Mouse (Mus musculus): ENCODE data around the gene Nt5c2. TPM values are rescaled to one million over a fixed set of nuclear protein-coding genes. Genes with fewer than 3 reads are reported as not detected.
A peak's percentile ranks its signal among the peaks of the same experiment; 100 is the strongest.

The Nt5c2 gene
- polyA plus RNA-seq, 1 experiment from 2014 or later = 90.4 TPM

- Histone ChIP-seq H3K36me3 (replicated peaks; ENCODE audit: control insufficient read depth, insufficient read depth, low read depth, low read length) (peaks cover 2% of the 10 kb centered on the region; the same call in 1 of the 2 replicates), H3K27ac (replicated peaks; ENCODE audit: low read depth, low read length) (no peak overlapping the region)
- no peak for DNase-seq (ENCODE audit: low spot score)
Observed at GRCm38 (mm10) chr19:47047236-47047833, 32.4 kb upstream of the Nt5c2 start.

DNA sequence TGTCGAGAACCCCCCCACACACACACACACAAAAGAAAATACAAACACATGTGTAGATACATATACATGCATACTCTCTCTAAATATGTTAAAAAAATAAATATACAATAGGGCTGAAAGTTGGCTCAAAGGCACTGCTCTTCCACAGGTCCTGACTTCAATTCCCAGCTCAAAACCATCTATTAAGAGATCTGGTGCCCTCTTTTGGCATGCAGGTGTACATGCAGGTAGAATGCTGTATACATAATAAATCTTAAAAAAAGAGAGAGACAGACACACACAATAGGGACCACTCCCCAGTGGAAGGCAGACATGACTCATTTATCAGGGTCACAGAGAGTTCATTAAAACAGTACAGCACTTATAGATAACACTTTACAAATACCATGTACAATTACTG, 31.4 kb upstream of the Nt5c2 start:
- no peak overlapping the region for H3K4me3 ChIP-seq (ENCODE audit: low read depth, low read length)
- ATAC-seq (replicated peaks; ENCODE audit: insufficient number of reproducible peaks, low FRiP score, low TSS enrichment, low read depth) (no peak), DNase-seq (ENCODE audit: low spot score) (no peak)
- no peak overlapping the region for H3K4me2 ChIP-seq (ENCODE audit: low read depth, low read length)
- no peak overlapping the region for H3K27ac ChIP-seq (replicated peaks; ENCODE audit: low read depth, low read length)
- H3K9me3 ChIP-seq (replicated peaks; ENCODE audit: control insufficient read depth, low read length) = no peaks in the 10 kb centered on the region
- peaks cover 2% of the 10 kb centered on the region; the same call in 1 of the 2 replicates for H3K36me3 ChIP-seq (replicated peaks; ENCODE audit: control insufficient read depth, insufficient read depth, low read depth, low read length)
- WGBS = 91% methylated on average over 1 of the region's 1 CpGs
- no peak overlapping the region for H3K9ac ChIP-seq (replicated peaks; ENCODE audit: low read length)
- no peaks in the 10 kb centered on the region for H3K27me3 ChIP-seq (ENCODE audit: control insufficient read depth, insufficient read depth, low read length)
- H3K4me1 ChIP-seq (ENCODE audit: control insufficient read depth, insufficient read depth, low read length) = no peaks in the 10 kb centered on the region

More at GRCm38 (mm10) chr19:47047236-47047833, 32.4 kb upstream of the Nt5c2 start:
- WGBS = 84% methylated on average over 13 of the region's 13 CpGs
- Histone ChIP-seq H3K9me3 (replicated peaks; ENCODE audit: control insufficient read depth, low read length) (no peaks in the 10 kb centered on the region), H3K4me2 (ENCODE audit: low read depth, low read length) (no peak overlapping the region), H3K9ac (replicated peaks; ENCODE audit: low read length) (no peak overlapping the region), H3K4me1 (ENCODE audit: control insufficient read depth, insufficient read depth, low read length) (no peaks in the 10 kb centered on the region), H3K27me3 (ENCODE audit: control insufficient read depth, insufficient read depth, low read length) (no peaks in the 10 kb centered on the region), H3K4me3 (ENCODE audit: low read depth, low read length) (no peak overlapping the region)
- no peak for ATAC-seq (replicated peaks; ENCODE audit: insufficient number of reproducible peaks, low FRiP score, low TSS enrichment, low read depth)

- WGBS = 93% methylated on average over 3 of the region's 3 CpGs
- no peaks in the 10 kb centered on the region for H3K27me3 ChIP-seq (ENCODE audit: control insufficient read depth, insufficient read depth, low read length)
- ATAC-seq (replicated peaks; ENCODE audit: insufficient number of reproducible peaks, low FRiP score, low TSS enrichment, low read depth) (no peak), DNase-seq (ENCODE audit: low spot score) (peak; percentile 31)
- no peaks in the 10 kb centered on the region for H3K4me1 ChIP-seq (ENCODE audit: control insufficient read depth, insufficient read depth, low read length)
- H3K4me2 ChIP-seq (ENCODE audit: low read depth, low read length) = no peak overlapping the region
- H3K36me3 ChIP-seq (replicated peaks; ENCODE audit: control insufficient read depth, insufficient read depth, low read depth, low read length) = peaks cover 2% of the 10 kb centered on the region; the same call in 1 of the 2 replicates
- H3K27ac ChIP-seq (replicated peaks; ENCODE audit: low read depth, low read length) = no peak overlapping the region
- no peaks in the 10 kb centered on the region for H3K9me3 ChIP-seq (replicated peaks; ENCODE audit: control insufficient read depth, low read length)
- no peak overlapping the region for H3K4me3 ChIP-seq (ENCODE audit: low read depth, low read length)
- no peak overlapping the region for H3K9ac ChIP-seq (replicated peaks; ENCODE audit: low read length)
Observed at GRCm38 (mm10) chr19:47043608-47044007, 28.7 kb upstream of the Nt5c2 start.

DNA sequence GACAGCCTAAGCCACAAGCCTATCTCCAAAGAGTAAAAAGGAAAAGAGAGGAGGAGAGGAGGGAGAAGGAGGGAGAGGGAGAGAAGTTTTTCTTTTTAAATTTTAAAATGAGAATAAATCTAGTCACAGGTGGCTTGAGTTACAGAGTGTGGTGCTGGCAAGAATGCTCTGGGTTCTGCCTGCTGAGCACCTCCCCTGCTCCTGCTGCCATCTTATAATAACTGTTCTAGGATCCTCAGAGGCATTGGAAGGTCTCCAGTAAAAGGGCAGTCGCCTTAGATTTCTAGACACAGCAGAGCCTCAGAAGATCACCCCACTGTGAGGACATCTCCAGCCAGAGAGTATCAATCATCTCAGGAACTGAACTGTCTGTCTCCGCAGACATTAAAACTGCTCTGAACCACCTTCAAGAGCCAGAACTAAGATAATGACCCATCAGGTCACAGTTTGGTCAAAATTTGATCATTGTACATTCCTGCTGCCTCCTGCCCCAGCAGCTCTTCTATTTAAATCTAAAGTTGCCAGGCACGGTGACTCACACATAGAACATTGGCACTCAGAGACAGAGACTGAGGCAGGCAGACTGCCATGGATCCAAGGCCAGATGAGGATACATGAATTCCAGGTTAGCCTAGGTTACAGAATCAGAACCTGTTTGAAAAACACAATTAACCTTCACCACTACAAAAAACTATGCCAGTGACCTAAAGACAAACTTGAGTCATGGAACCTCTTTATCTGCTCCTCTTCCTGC, 25.9 kb upstream of the Nt5c2 start:
- H3K4me3 ChIP-seq (ENCODE audit: low read depth, low read length) = no peak overlapping the region
- H3K36me3 ChIP-seq (replicated peaks; ENCODE audit: control insufficient read depth, insufficient read depth, low read depth, low read length) = peaks cover 2% of the 10 kb centered on the region; the same call in 1 of the 2 replicates
- no peak for ATAC-seq (replicated peaks; ENCODE audit: insufficient number of reproducible peaks, low FRiP score, low TSS enrichment, low read depth)

DNA sequence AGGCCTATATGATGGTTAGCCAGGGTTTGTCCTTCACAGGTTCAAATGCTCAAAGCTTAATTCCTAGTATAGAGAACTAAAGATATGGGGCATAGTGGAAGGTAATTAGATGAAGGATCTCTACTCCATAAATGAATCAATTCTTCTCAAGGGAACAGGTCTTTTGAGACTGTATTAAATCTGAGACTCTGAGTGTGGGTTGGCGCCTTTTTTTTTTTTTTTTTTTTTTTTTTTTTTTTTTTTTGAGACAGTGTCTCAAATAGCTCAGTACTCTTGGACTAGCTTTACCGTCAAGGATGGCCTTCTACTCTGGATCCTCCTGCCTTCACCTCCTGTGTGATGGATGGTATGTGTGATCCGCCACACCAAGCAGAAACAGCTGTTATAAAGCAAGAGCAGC, 21.6 kb upstream of the Nt5c2 start:
- no peak for ATAC-seq (replicated peaks; ENCODE audit: insufficient number of reproducible peaks, low FRiP score, low TSS enrichment, low read depth)
- Histone ChIP-seq H3K27me3 (ENCODE audit: control insufficient read depth, insufficient read depth, low read length) (no peaks in the 10 kb centered on the region), H3K36me3 (replicated peaks; ENCODE audit: control insufficient read depth, insufficient read depth, low read depth, low read length) (peaks cover 2% of the 10 kb centered on the region; the same call in 1 of the 2 replicates), H3K27ac (replicated peaks; ENCODE audit: low read depth, low read length) (no peak overlapping the region), H3K4me3 (ENCODE audit: low read depth, low read length) (no peak overlapping the region), H3K4me1 (ENCODE audit: control insufficient read depth, insufficient read depth, low read length) (no peaks in the 10 kb centered on the region), H3K4me2 (ENCODE audit: low read depth, low read length) (no peak overlapping the region), H3K9me3 (replicated peaks; ENCODE audit: control insufficient read depth, low read length) (no peaks in the 10 kb centered on the region), H3K9ac (replicated peaks; ENCODE audit: low read length) (no peak overlapping the region)
- WGBS = 93% methylated on average over 3 of the region's 3 CpGs
- no peak for DNase-seq (ENCODE audit: low spot score)

More for the DNA sequence above, 25.9 kb upstream of the Nt5c2 start:
- Histone ChIP-seq H3K4me1 (ENCODE audit: control insufficient read depth, insufficient read depth, low read length) (no peaks in the 10 kb centered on the region), H3K9me3 (replicated peaks; ENCODE audit: control insufficient read depth, low read length) (no peaks in the 10 kb centered on the region), H3K4me2 (ENCODE audit: low read depth, low read length) (no peak overlapping the region), H3K27ac (replicated peaks; ENCODE audit: low read depth, low read length) (no peak overlapping the region), H3K9ac (replicated peaks; ENCODE audit: low read length) (no peak overlapping the region), H3K27me3 (ENCODE audit: control insufficient read depth, insufficient read depth, low read length) (no peaks in the 10 kb centered on the region)
- no peak for DNase-seq (ENCODE audit: low spot score)
- WGBS = 86% methylated on average over 3 of the region's 3 CpGs

DNA sequence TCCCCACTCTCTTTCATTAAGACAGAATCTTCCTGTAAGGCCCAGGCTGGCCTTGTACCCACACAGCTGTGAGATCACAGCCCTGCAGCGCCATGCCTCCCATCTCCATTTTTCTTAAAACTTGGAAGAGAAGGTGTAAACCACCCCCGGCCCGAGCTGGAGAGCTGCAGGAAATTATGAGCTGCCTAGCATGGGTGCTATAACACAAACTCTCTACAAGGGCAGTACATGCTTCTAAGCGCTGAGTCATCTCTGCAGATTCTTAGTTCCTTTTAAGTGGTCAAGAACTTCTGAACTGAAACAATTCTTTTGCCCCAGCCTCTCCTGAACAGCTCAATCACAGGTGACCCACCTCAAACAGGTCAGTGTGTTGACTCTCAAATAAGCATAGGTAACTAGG, 20.0 kb upstream of the Nt5c2 start:
- H3K9me3 ChIP-seq (replicated peaks; ENCODE audit: control insufficient read depth, low read length) = no peaks in the 10 kb centered on the region
- H3K4me2 ChIP-seq (ENCODE audit: low read depth, low read length) = no peak overlapping the region
- H3K36me3 ChIP-seq (replicated peaks; ENCODE audit: control insufficient read depth, insufficient read depth, low read depth, low read length) = peaks cover 2% of the 10 kb centered on the region; the same call in 1 of the 2 replicates
- ATAC-seq (replicated peaks; ENCODE audit: insufficient number of reproducible peaks, low FRiP score, low TSS enrichment, low read depth) (no peak), DNase-seq (ENCODE audit: low spot score) (no peak)
- H3K27me3 ChIP-seq (ENCODE audit: control insufficient read depth, insufficient read depth, low read length) = no peaks in the 10 kb centered on the region
- H3K4me3 ChIP-seq (ENCODE audit: low read depth, low read length) = no peak overlapping the region
- no peak overlapping the region for H3K27ac ChIP-seq (replicated peaks; ENCODE audit: low read depth, low read length)
- no peaks in the 10 kb centered on the region for H3K4me1 ChIP-seq (ENCODE audit: control insufficient read depth, insufficient read depth, low read length)
- WGBS = 93% methylated on average over 4 of the region's 4 CpGs
- no peak overlapping the region for H3K9ac ChIP-seq (replicated peaks; ENCODE audit: low read length)

- H3K9ac ChIP-seq (replicated peaks; ENCODE audit: low read length) = no peak overlapping the region
- ATAC-seq (replicated peaks; ENCODE audit: insufficient number of reproducible peaks, low FRiP score, low TSS enrichment, low read depth) = no peak
- no peak overlapping the region for H3K27ac ChIP-seq (replicated peaks; ENCODE audit: low read depth, low read length)
- H3K9me3 ChIP-seq (replicated peaks; ENCODE audit: control insufficient read depth, low read length) = no peaks in the 10 kb centered on the region
- no peak for DNase-seq (ENCODE audit: low spot score)
- no peaks in the 10 kb centered on the region for H3K4me1 ChIP-seq (ENCODE audit: control insufficient read depth, insufficient read depth, low read length)
- H3K27me3 ChIP-seq (ENCODE audit: control insufficient read depth, insufficient read depth, low read length) = no peaks in the 10 kb centered on the region
- H3K4me2 ChIP-seq (ENCODE audit: low read depth, low read length) = no peak overlapping the region
- 94% methylated on average over 6 of the region's 6 CpGs for WGBS
- H3K36me3 ChIP-seq (replicated peaks; ENCODE audit: control insufficient read depth, insufficient read depth, low read depth, low read length) = no peaks in the 10 kb centered on the region
- H3K4me3 ChIP-seq (ENCODE audit: low read depth, low read length) = no peak overlapping the region
Observed at GRCm38 (mm10) chr19:47031770-47032169, 16.8 kb upstream of the Nt5c2 start.

GRCm38 (mm10) chr19:47029796-47030195, 14.8 kb upstream of the Nt5c2 start:
- Histone ChIP-seq H3K27ac (replicated peaks; ENCODE audit: low read depth, low read length) (no peak overlapping the region), H3K4me2 (ENCODE audit: low read depth, low read length) (no peak overlapping the region), H3K4me1 (ENCODE audit: control insufficient read depth, insufficient read depth, low read length) (no peaks in the 10 kb centered on the region), H3K4me3 (ENCODE audit: low read depth, low read length) (no peak overlapping the region), H3K36me3 (replicated peaks; ENCODE audit: control insufficient read depth, insufficient read depth, low read depth, low read length) (no peaks in the 10 kb centered on the region), H3K27me3 (ENCODE audit: control insufficient read depth, insufficient read depth, low read length) (no peaks in the 10 kb centered on the region), H3K9ac (replicated peaks; ENCODE audit: low read length) (no peak overlapping the region), H3K9me3 (replicated peaks; ENCODE audit: control insufficient read depth, low read length) (no peaks in the 10 kb centered on the region)
- ATAC-seq (replicated peaks; ENCODE audit: insufficient number of reproducible peaks, low FRiP score, low TSS enrichment, low read depth) = no peak
- 75% methylated on average over 9 of the region's 9 CpGs for WGBS
- no peak for DNase-seq (ENCODE audit: low spot score)

All from embryonic facial prominence, embryonic 11.5 days (tissue).